Mouse (Mus musculus): ENCODE results near the gene Btnl2. TPM values are rescaled to one million over a fixed set of nuclear protein-coding genes. Genes with fewer than 3 reads are reported as not detected.

Btnl2 gene
- polyA plus RNA-seq, 1 experiment, result not detected

DNA sequence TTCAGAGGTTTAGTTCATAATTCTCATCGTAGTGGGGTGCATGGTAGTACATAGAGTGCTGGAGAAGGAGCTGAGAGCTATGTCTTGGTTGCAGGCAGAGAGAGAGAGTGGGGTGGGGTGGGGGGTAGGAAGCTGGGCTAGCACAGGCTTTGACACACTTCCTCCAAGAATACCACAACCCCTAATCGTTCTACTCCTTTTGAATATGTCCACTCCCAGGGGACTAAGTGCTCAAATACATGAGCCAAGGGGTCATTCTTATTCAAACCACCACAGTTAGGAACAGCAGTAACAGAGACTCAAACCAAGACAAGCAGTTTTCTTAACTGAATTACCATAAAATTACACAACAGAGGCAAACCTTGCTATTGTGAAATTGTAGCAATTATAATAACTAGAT lies 32.0 kb downstream of the Btnl2 start:
- H3K27me3 ChIP-seq (ENCODE audit: control insufficient read depth), result peaks cover 7% of the 10 kb centered on the region
- H3K4me3 ChIP-seq (replicated peaks), result no peak overlapping the region
- no peaks in the 10 kb centered on the region for H3K36me3 ChIP-seq (ENCODE audit: control insufficient read depth)
- no peaks in the 10 kb centered on the region; the same call in 1 of the 2 replicates for H3K9me3 ChIP-seq (ENCODE audit: control insufficient read depth, low read length)
- no peaks in the 10 kb centered on the region for H3K4me1 ChIP-seq (ENCODE audit: control insufficient read depth)
- TF ChIP-seq GATA1 (IDR thresholded peaks at IDR 0.05; ENCODE audit: low read length) (no peak), TAL1 (IDR thresholded peaks at IDR 0.05; ENCODE audit: low read length) (no peak)

DNA sequence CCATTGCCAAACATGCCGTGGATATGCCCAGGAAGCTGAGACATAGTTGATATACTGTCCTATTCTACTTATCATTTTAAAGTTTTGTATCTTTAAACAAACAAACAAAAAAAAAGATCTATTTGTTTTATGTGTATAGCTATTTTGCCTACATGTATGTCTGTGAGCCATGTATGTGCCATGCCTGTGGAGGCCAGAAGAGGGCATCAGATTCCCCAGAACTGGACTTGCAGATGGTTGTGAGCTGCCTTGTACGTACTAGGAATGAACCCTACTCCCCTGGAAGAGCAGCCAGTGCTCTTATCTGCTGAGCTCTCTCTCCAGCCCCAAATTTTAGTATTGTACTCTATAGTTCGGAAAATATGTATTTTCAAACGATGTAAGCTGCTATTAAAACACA lies 33.9 kb downstream of the Btnl2 start:
- no peaks in the 10 kb centered on the region for H3K4me1 ChIP-seq (ENCODE audit: control insufficient read depth)
- TF ChIP-seq TAL1 (IDR thresholded peaks at IDR 0.05; ENCODE audit: low read length), result no peak
- TF ChIP-seq GATA1 (IDR thresholded peaks at IDR 0.05; ENCODE audit: low read length), result no peak
- H3K9me3 ChIP-seq (ENCODE audit: control insufficient read depth, low read length), result no peaks in the 10 kb centered on the region; the same call in 1 of the 2 replicates
- H3K27me3 ChIP-seq (ENCODE audit: control insufficient read depth), result peaks cover 18% of the 10 kb centered on the region
- no peaks in the 10 kb centered on the region for H3K36me3 ChIP-seq (ENCODE audit: control insufficient read depth)
- no peak overlapping the region for H3K4me3 ChIP-seq (replicated peaks)

DNA sequence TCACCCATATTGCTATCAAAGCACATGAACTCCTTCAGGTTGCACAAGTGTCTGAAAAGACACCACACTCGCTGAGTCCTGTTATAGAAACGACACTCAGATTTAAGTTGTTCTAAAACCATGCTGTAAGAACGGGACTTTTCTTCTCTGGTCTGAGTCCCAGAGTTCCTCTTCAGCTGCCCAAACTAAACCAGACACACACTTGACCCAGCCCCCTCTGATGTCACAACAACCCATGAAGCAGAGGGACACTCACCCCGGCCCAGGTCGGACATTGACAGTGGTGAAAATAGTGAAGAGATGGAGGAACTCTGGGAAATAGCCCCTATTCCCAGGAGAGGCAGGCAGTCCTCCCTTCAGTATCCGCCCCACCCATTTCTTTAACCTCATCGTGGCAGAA lies 36.9 kb downstream of the Btnl2 start:
- Histone ChIP-seq H3K4me1 (ENCODE audit: control insufficient read depth) (no peaks in the 10 kb centered on the region), H3K9me3 (ENCODE audit: control insufficient read depth, low read length) (no peaks in the 10 kb centered on the region; the same call in 1 of the 2 replicates), H3K4me3 (replicated peaks) (no peak overlapping the region), H3K27me3 (ENCODE audit: control insufficient read depth) (peaks cover 18% of the 10 kb centered on the region), H3K36me3 (ENCODE audit: control insufficient read depth) (no peaks in the 10 kb centered on the region)
- no peak for TF ChIP-seq GATA1 (IDR thresholded peaks at IDR 0.05; ENCODE audit: low read length)
- no peak for TF ChIP-seq TAL1 (IDR thresholded peaks at IDR 0.05; ENCODE audit: low read length)

DNA sequence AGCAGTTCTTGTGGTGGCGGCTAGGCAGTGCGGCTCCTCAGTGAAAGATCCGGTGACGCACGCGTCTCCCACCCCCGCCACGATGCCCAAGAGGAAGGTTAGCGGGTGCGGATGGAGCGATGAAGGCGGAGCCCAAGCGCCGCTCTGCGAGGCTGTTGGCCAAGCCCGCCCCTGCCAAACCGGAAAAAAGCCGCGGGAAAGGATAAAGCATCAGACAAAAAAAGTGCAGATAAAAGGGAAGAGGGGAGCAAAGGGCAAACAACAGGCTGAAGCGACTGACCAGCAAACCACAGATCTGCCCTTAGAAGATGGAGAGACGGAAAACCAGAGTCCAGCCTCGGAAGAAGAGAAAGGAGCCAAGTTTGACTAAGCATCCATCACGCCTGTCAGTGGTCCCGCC lies 37.7 kb downstream of the Btnl2 start:
- Histone ChIP-seq H3K4me3 (replicated peaks) (no peak overlapping the region), H3K4me1 (ENCODE audit: control insufficient read depth) (no peaks in the 10 kb centered on the region), H3K27me3 (ENCODE audit: control insufficient read depth) (peaks cover 18% of the 10 kb centered on the region), H3K36me3 (ENCODE audit: control insufficient read depth) (no peaks in the 10 kb centered on the region), H3K9me3 (ENCODE audit: control insufficient read depth, low read length) (no peaks in the 10 kb centered on the region; the same call in 1 of the 2 replicates)
- TF ChIP-seq GATA1 (IDR thresholded peaks at IDR 0.05; ENCODE audit: low read length), result no peak
- TF ChIP-seq TAL1 (IDR thresholded peaks at IDR 0.05; ENCODE audit: low read length), result no peak

DNA sequence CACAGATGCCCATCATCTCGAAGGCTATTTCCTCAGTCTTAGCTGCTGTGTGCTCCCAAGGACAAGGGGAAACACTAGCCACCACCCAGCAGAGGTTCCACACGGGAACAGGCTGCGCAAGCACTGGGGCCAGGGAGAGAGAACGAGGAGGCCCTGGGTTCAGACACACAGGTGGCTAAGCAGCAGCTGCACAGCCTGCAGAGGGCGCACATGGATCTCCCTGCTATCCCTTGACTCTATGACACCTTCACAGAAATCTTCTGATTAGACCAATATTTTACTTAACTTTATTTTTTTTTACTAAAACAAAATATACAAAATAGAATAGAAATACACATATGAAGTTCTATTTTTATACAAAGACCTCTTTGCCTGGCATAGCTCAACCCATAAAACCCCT lies 42.7 kb downstream of the Btnl2 start:
- Histone ChIP-seq H3K4me1 (ENCODE audit: control insufficient read depth) (peaks cover 8% of the 10 kb centered on the region), H3K36me3 (ENCODE audit: control insufficient read depth) (no peaks in the 10 kb centered on the region), H3K4me3 (replicated peaks) (no peak overlapping the region), H3K27me3 (ENCODE audit: control insufficient read depth) (peaks cover 28% of the 10 kb centered on the region), H3K9me3 (ENCODE audit: control insufficient read depth, low read length) (no peaks in the 10 kb centered on the region)
- TF ChIP-seq TAL1 (IDR thresholded peaks at IDR 0.05; ENCODE audit: low read length) (no peak), GATA1 (IDR thresholded peaks at IDR 0.05; ENCODE audit: low read length) (no peak)

DNA sequence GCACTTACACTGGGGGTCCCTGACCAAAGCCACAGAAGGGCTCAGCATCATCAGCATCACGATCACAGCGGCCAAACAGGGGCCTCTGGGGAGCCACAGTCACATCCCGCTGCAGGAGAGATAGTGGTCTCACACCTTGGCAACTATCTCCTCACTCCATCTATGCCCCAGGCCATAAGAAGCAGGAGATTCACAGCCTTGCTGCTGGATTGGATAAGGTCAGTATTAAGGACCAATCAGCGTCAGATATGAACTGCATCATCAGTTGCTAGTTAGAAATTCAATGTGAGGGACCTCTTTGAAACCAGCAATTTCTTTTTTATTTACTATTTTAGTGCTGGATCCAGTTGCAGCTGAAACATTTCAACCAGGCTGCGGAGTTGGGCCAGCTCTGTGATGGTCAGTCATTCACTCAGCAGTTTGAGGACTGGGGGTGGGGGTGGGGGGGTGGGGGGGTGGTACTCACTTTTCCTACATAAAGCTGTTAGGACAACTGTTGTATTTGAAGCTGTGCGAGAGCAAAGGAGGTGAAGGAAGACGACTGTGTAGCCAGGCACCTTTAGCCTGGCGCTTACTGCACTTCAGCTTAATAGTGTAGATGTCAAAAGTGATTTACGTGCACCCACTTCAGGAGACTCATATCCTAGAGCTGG lies 43.6 kb downstream of the Btnl2 start:
- no peak for TF ChIP-seq GATA1 (IDR thresholded peaks at IDR 0.05; ENCODE audit: low read length)
- TF ChIP-seq TAL1 (IDR thresholded peaks at IDR 0.05; ENCODE audit: low read length), result no peak
- H3K27me3 ChIP-seq (ENCODE audit: control insufficient read depth), result peaks cover 24% of the 10 kb centered on the region
- H3K9me3 ChIP-seq (ENCODE audit: control insufficient read depth, low read length), result no peaks in the 10 kb centered on the region
- peak overlapping the region; percentile 51 for H3K4me3 ChIP-seq (replicated peaks)
- no peaks in the 10 kb centered on the region for H3K36me3 ChIP-seq (ENCODE audit: control insufficient read depth)
- H3K4me1 ChIP-seq (ENCODE audit: control insufficient read depth), result peaks cover 8% of the 10 kb centered on the region

GRCm38 (mm10) chr17:34398711-34399393 lies 44.2 kb downstream of the Btnl2 start, which contains the start of gene BC051142:
Gene BC051142 (plus strand): TSS chr17:34398820.
- peaks cover 8% of the 10 kb centered on the region for H3K4me1 ChIP-seq (ENCODE audit: control insufficient read depth)
- TF ChIP-seq TAL1 (IDR thresholded peaks at IDR 0.05; ENCODE audit: low read length), result no peak
- TF ChIP-seq GATA1 (IDR thresholded peaks at IDR 0.05; ENCODE audit: low read length), result no peak
- no peaks in the 10 kb centered on the region for H3K9me3 ChIP-seq (ENCODE audit: control insufficient read depth, low read length)
- H3K4me3 ChIP-seq (replicated peaks), result peak within 1 kb of the TSS; percentile 51
- H3K27me3 ChIP-seq (ENCODE audit: control insufficient read depth), result peaks cover 24% of the 10 kb centered on the region
- H3K36me3 ChIP-seq (ENCODE audit: control insufficient read depth), result no peaks in the 10 kb centered on the region

- H3K9me3 ChIP-seq (ENCODE audit: control insufficient read depth, low read length), result no peaks in the 10 kb centered on the region
- H3K4me3 ChIP-seq (replicated peaks), result no peak overlapping the region
- H3K36me3 ChIP-seq (ENCODE audit: control insufficient read depth), result no peaks in the 10 kb centered on the region
- no peak for TF ChIP-seq GATA1 (IDR thresholded peaks at IDR 0.05; ENCODE audit: low read length)
- no peak for TF ChIP-seq TAL1 (IDR thresholded peaks at IDR 0.05; ENCODE audit: low read length)
- peaks cover 24% of the 10 kb centered on the region for H3K27me3 ChIP-seq (ENCODE audit: control insufficient read depth)
- peaks cover 8% of the 10 kb centered on the region for H3K4me1 ChIP-seq (ENCODE audit: control insufficient read depth)
Observed at GRCm38 (mm10) chr17:34399394-34399715, 44.7 kb downstream of the Btnl2 start.

- H3K9me3 ChIP-seq (ENCODE audit: control insufficient read depth, low read length), result no peaks in the 10 kb centered on the region
- no peak for TF ChIP-seq GATA1 (IDR thresholded peaks at IDR 0.05; ENCODE audit: low read length)
- no peak for TF ChIP-seq TAL1 (IDR thresholded peaks at IDR 0.05; ENCODE audit: low read length)
- H3K4me3 ChIP-seq (replicated peaks), result no peak overlapping the region
- H3K4me1 ChIP-seq (ENCODE audit: control insufficient read depth), result no peaks in the 10 kb centered on the region
- no peaks in the 10 kb centered on the region for H3K36me3 ChIP-seq (ENCODE audit: control insufficient read depth)
- H3K27me3 ChIP-seq (ENCODE audit: control insufficient read depth), result no peaks in the 10 kb centered on the region
Observed at GRCm38 (mm10) chr17:34411117-34411516, 56.5 kb downstream of the Btnl2 start.

Other genes starting within 250 kb of the Btnl2 start
- gene H2-DMa, start 235.3 kb upstream of the Btnl2 start, polyA plus RNA-seq (2012), result 0.46 and 1.0 TPM in 2 replicates
- gene Brd2, start 232.2 kb upstream of the Btnl2 start, polyA plus RNA-seq (2012), result 28.3 and 30.4 TPM in 2 replicates
- not detected in 2 replicates for gene H2-DMb2, start 211.5 kb upstream of the Btnl2 start, polyA plus RNA-seq (2012)
- gene H2-DMb1, start 201.8 kb upstream of the Btnl2 start, polyA plus RNA-seq (2012), result not detected in 2 replicates
- gene Tap1, start 167.3 kb upstream of the Btnl2 start, polyA plus RNA-seq (2012), result 0.05 and 0.06 TPM in 2 replicates
- gene Psmb9, start 167.1 kb upstream of the Btnl2 start, polyA plus RNA-seq (2012), result 0.05 and 0.10 TPM in 2 replicates
- 0.24 and 0.28 TPM in 2 replicates for gene Psmb8, start 157.1 kb upstream of the Btnl2 start, polyA plus RNA-seq (2012)
- 0.83 and 1.0 TPM in 2 replicates for gene Tap2, start 151.3 kb upstream of the Btnl2 start, polyA plus RNA-seq (2012)
- gene H2-Ob, start 115.9 kb upstream of the Btnl2 start, polyA plus RNA-seq (2012), result not detected in 2 replicates
- 0.14 TPM in 1 of 2 replicates, not detected in the other for gene H2-Ab1, start 97.1 kb upstream of the Btnl2 start, polyA plus RNA-seq (2012)
- gene H2-Aa, start 67.0 kb upstream of the Btnl2 start, polyA plus RNA-seq (2012), result not detected in 2 replicates
- 0.05 TPM in 1 of 2 replicates, not detected in the other for gene H2-Eb1, start 49.0 kb upstream of the Btnl2 start, polyA plus RNA-seq (2012)
- not detected in 2 replicates for gene H2-Eb2, start 29.2 kb upstream of the Btnl2 start, polyA plus RNA-seq (2012)
- gene Btnl1, start 22.3 kb downstream of the Btnl2 start, polyA plus RNA-seq (2012), result not detected in 2 replicates
- not detected in 2 replicates for gene BC051142, start 44.0 kb downstream of the Btnl2 start, polyA plus RNA-seq (2012)
- gene Btnl4, start 122.5 kb downstream of the Btnl2 start, polyA plus RNA-seq (2012), result 0.02 TPM in 1 of 2 replicates, not detected in the other
- gene Btnl6, start 162.5 kb downstream of the Btnl2 start, polyA plus RNA-seq (2012), result not detected in 2 replicates
- 0.16 and 0.17 TPM in 2 replicates for gene Notch4, start 209.4 kb downstream of the Btnl2 start, polyA plus RNA-seq (2012)
- gene Gpsm3, start 235.0 kb downstream of the Btnl2 start, polyA plus RNA-seq (2012), result 1.2 and 1.3 TPM in 2 replicates
- 11.4 and 11.5 TPM in 2 replicates for gene Pbx2, start 236.4 kb downstream of the Btnl2 start, polyA plus RNA-seq (2012)
- gene Ager, start 243.0 kb downstream of the Btnl2 start, polyA plus RNA-seq (2012), result 0.33 and 0.46 TPM in 2 replicates
- 16.2 and 16.8 TPM in 2 replicates for gene Rnf5, start 248.9 kb downstream of the Btnl2 start, polyA plus RNA-seq (2012)
- 16.1 and 18.7 TPM in 2 replicates for gene Agpat1, start 249.4 kb downstream of the Btnl2 start, polyA plus RNA-seq (2012)

Measured in erythroblast, embryonic 14.5 days (primary cell).